ENCODE assay signal across 8 mouse cellular contexts in the genomic region with DNA sequence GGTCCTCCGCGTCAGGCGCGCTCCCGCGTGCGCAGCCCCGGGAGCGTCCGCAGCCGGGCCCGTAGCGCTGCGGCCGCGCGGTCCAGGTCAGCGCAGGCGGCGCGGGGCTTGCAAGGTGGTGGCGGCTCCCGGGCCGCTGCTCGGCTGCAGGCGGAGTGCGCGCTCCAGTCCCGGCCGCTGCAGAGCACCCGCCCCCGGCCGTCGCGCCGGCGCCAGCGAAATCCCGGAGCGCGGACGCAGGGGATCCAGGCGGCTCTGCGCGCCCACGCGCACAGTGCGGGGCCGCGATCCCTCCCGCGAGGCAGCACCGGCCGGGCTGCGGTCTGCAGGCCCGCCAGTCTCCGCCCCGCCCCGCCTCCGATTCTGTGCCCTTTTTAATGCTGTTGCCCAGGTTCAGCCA. TPM values are rescaled to one million over a fixed set of nuclear protein-coding genes. Genes with fewer than 3 reads are reported as not detected.
DNase-seq lines count a peak whose midpoint lies in the region; ATAC-seq and TF ChIP-seq lines count a peak whose summit lies in the region.

A gene (minus strand): TSS at position 146 of the 400 bp plus-strand sequence.

- ATAC-seq in common myeloid progenitor, adult 5-6 weeks (replicated peaks; ENCODE audit: low read depth, poor library complexity, severe bottlenecking), result peak; percentile 60
- ATAC-seq in hindbrain, postnatal 0 days, result peak; percentile 93

- TF ChIP-seq CTCF in hindbrain, postnatal 0 days (IDR thresholded peaks at IDR 0.05; ENCODE audit: low read depth), result no peak

- WGBS in hindbrain, postnatal 0 days, result under 1% methylated on average over 59 of the region's 60 CpGs

- H3K27ac ChIP-seq in hindbrain, postnatal 0 days, result peak within 1 kb of the TSS; percentile 84

- H3K4me1 ChIP-seq in hindbrain, postnatal 0 days (ENCODE audit: insufficient read depth, low read length), result peaks cover 9% of the 10 kb centered on the region
- peaks cover 47% of the 10 kb centered on the region for H3K4me1 ChIP-seq in megakaryocyte, embryonic 14.5 days

- peak within 1 kb of the TSS; percentile 64 for H3K4me3 ChIP-seq in hindbrain, postnatal 0 days (ENCODE audit: low read length)
- peak within 1 kb of the TSS; percentile 98 for H3K4me3 ChIP-seq in megakaryocyte, embryonic 14.5 days (replicated peaks)

- peak; percentile 93 to 96 for DNase-seq in adrenal gland, adult (ENCODE audit: inconsistent age in 2 of 2, low spot score in 1 of 2)
- DNase-seq in gastrocnemius, adult 8-10 months (ENCODE audit: low spot score in 2 of 2), result peak; percentile 69 to 78
- peak; percentile 93 for DNase-seq in hindbrain, postnatal 0 days (ENCODE audit: low spot score)
- peak; percentile 74 to 86 for DNase-seq in left cerebral cortex, adult 8-10 months (ENCODE audit: low spot score in 2 of 2)
- DNase-seq in right cerebral cortex, postnatal 14 days, result peak; percentile 89
- peak; percentile 89 for DNase-seq in urinary bladder, postnatal 14 days (ENCODE audit: low spot score)

- H3K9ac ChIP-seq in hindbrain, postnatal 0 days (replicated peaks; ENCODE audit: low read length), result peak within 1 kb of the TSS; percentile 80

- no peaks in the 10 kb centered on the region for H3K9me3 ChIP-seq in hindbrain, postnatal 0 days (ENCODE audit: low read length)
- no peaks in the 10 kb centered on the region for H3K9me3 ChIP-seq in megakaryocyte, embryonic 14.5 days

- no peaks in the 10 kb centered on the region for H3K36me3 ChIP-seq in hindbrain, postnatal 0 days (ENCODE audit: insufficient read depth, low read length)
- H3K36me3 ChIP-seq in megakaryocyte, embryonic 14.5 days (replicated peaks; ENCODE audit: low read length), result no peaks in the 10 kb centered on the region

- peak within 1 kb of the TSS; percentile 85 for H3K4me2 ChIP-seq in hindbrain, postnatal 0 days (ENCODE audit: low read depth, low read length)

- no peaks in the 10 kb centered on the region for H3K27me3 ChIP-seq in hindbrain, postnatal 0 days (ENCODE audit: insufficient read depth, low read length)
- no peaks in the 10 kb centered on the region for H3K27me3 ChIP-seq in megakaryocyte, embryonic 14.5 days (replicated peaks)

RNA-seq across cellular contexts. Expression of the gene that starts here (rescaled TPM):
- total RNA-seq in common myeloid progenitor, adult 5-6 weeks (2017), result 1.6 and 3.5 TPM in 2 replicates
- 1 to 10 TPM; 2.6 to 4.0 (median 3.5) TPM for total RNA-seq in gastrocnemius, adult 8-10 months (2022)
- total RNA-seq in hindbrain, postnatal 0 days (2014; rRNA removed), result 14.5 and 17.1 TPM in 2 replicates
- polyA plus RNA-seq in hindbrain, postnatal 0 days (2015; fragmentation: Nextera tagmentation; extraction: Ambion mirVana), result 16.0 and 16.2 TPM in 2 replicates
- 10 to 100 TPM; 70.5 to 85.4 (median 81.7) TPM for total RNA-seq in left cerebral cortex, adult 8-10 months (2022)
- 0.81 and 0.93 TPM in 2 replicates for polyA plus RNA-seq in megakaryocyte, embryonic 14.5 days (2012; ENCODE audit: insufficient read depth, low replicate concordance)

Comparison
In these comparisons a context has a peak if more than half of its experiments do, and no peak if none do; other contexts are left out.
1. Peak in every context shown above with its lines: DNase-seq, ATAC-seq, H3K4me3 ChIP-seq and H3K27ac ChIP-seq.